Mouse (Mus musculus) heart, embryonic 14.5 days (tissue): Measurements from ENCODE around the gene Cpne2. TPM values are rescaled to one million over a fixed set of nuclear protein-coding genes. Genes with fewer than 3 reads are reported as not detected.

Source experiments
- ATAC-seq: fragments of 200-750 bp; cut with Nextera tagmentation; 2 replicates; pipeline ENCODE4 v1.8.0; 2017; ENCODE audit warnings: low read depth, moderate TSS enrichment; ENCODE audit not compliant: insufficient number of reproducible peaks, insufficient read depth, low FRiP score
- H3K27ac ChIP-seq, 2 experiments: fragments of 200-500 bp in 1 of 2; fragments of 300-500 bp in 1 of 2; sonication (generic) in 1 of 2; replicated peaks in 1 of 2; 2 replicates each; pipeline ENCODE4 v1.5.1; 2012 to 2014; ENCODE audit warnings: low read depth in 2 of 2, low read length in 2 of 2, control low read depth in 1 of 2, mild to moderate bottlenecking in 1 of 2, mixed read lengths in 1 of 2; ENCODE audit not compliant: control insufficient read depth in 1 of 2, insufficient read depth in 1 of 2
- H3K27me3 ChIP-seq: fragments of 300-500 bp; sonication (generic); 2 replicates; pipeline ENCODE4 v1.6.1; 2014; ENCODE audit warnings: mild to moderate bottlenecking, low read length, control low read depth; ENCODE audit not compliant: control insufficient read depth, insufficient read depth
- H3K36me3 ChIP-seq: fragments of 300-500 bp; sonication (generic); 2 replicates; pipeline ENCODE4 v1.6.1; 2014; ENCODE audit warnings: mild to moderate bottlenecking, control low read depth, low read length, mixed read lengths; ENCODE audit not compliant: control insufficient read depth, insufficient read depth
- H3K4me1 ChIP-seq, 2 experiments: fragments of 200-500 bp in 1 of 2; fragments of 300-500 bp in 1 of 2; sonication (generic) in 1 of 2; 2 replicates each; pipeline ENCODE4 v1.6.1; 2012 to 2014; ENCODE audit warnings: low read length in 2 of 2, control low read depth in 1 of 2, mixed read lengths in 1 of 2; ENCODE audit not compliant: control insufficient read depth in 2 of 2, insufficient read depth in 2 of 2
- H3K4me2 ChIP-seq: fragments of 300-500 bp; sonication (generic); 2 replicates; pipeline ENCODE4 v1.6.1; 2014; ENCODE audit warnings: mild to moderate bottlenecking, low read length
- H3K4me3 ChIP-seq, 2 experiments: fragments of 200-500 bp in 1 of 2; fragments of 300-500 bp in 1 of 2; sonication (generic) in 1 of 2; 2 replicates each; pipeline ENCODE4 v1.5.1; 2012 to 2014; ENCODE audit warnings: low read length in 2 of 2, mild to moderate bottlenecking in 2 of 2, control low read depth in 1 of 2, low read depth in 1 of 2, moderate library complexity in 1 of 2; ENCODE audit not compliant: control insufficient read depth in 1 of 2, insufficient read depth in 1 of 2
- H3K9ac ChIP-seq: fragments of 300-500 bp; sonication (generic); 2 replicates; pipeline ENCODE4 v1.6.1; 2014; ENCODE audit warnings: mild to moderate bottlenecking, low read length
- H3K9me3 ChIP-seq: fragments of 300-500 bp; sonication (generic); 2 replicates; pipeline ENCODE4 v1.6.1; 2016; ENCODE audit warnings: low read length, control low read depth; ENCODE audit not compliant: control insufficient read depth
- WGBS: fragments of 180-500 bp; shearing (Covaris S2); extraction: QIAGEN DNeasy Blood & Tissue Kit; methylation state at CpG from one replicate; pipeline ENCODE4 v1.1.7; 2014; 5-methylcytosine and 5-hydroxymethylcytosine counted together
- polyA plus RNA-seq: library from polyadenylated mRNA; unstranded; fragments of >200 nt; fragmentation: Nextera tagmentation; extraction: Ambion mirVana; gene quantifications from 2 replicates; pipeline ENCODE4 v1.2.1, GENCODE M21; 2014

The Cpne2 gene
- polyA plus RNA-seq, 1 experiment from 2014 or later = 6.8 TPM

DNA sequence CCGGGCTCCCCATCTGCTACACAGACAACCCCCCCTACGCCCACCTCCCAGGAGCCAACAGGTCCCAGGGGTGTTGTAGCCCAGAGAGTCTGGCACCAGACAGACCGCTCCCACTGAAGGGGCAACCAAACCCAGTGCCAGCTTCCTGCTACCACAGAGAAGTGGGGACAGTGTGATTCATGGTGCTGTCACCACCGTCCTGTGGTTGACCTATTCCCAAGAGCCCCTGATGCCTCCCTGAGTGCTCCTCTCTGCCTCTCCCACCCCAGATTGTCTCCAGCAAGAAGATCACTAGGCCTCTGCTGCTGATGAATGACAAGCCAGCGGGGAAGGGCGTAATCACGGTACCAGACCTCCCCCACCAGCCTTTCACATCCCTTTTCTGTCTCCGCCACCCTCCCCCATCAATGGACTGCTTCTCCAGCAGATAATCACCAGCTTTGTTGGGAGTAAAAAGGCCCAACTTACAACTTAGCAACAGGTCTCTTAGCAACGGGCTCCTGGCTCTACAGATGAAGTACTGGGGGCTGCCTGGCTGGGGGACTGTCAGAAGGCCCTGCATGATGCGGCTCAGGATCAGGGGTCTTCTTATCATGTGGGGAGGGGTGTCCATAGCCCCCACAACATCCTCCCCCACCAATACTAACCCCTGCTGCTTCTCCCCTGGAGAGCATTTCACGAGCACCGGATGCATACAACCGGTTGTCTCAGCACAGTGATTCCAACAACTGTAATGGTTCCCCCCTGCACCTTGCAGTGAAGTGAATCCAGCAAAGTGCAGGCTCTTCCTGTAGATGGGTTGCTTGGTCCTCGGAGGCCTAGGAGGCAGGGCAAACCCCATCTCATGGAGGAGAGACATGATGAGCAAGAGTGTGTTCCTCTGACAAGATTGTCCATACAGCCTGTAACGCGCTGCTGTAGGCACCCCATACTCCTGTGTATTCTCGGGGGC lies 19.0 kb downstream of the Cpne2 start:
- H3K36me3 ChIP-seq = no peaks in the 10 kb centered on the region
- no peak overlapping the region for H3K9ac ChIP-seq
- no peak for ATAC-seq
- no peaks in the 10 kb centered on the region for H3K27me3 ChIP-seq
- WGBS = 57% methylated on average over 17 of the region's 17 CpGs
- no peak overlapping the region for H3K4me2 ChIP-seq
- no peak overlapping the region for H3K27ac ChIP-seq
- H3K9me3 ChIP-seq = no peaks in the 10 kb centered on the region
- H3K4me1 ChIP-seq = peaks cover 6 to 18% of the 10 kb centered on the region in 2 experiments
- H3K4me3 ChIP-seq = no peak overlapping the region

DNA sequence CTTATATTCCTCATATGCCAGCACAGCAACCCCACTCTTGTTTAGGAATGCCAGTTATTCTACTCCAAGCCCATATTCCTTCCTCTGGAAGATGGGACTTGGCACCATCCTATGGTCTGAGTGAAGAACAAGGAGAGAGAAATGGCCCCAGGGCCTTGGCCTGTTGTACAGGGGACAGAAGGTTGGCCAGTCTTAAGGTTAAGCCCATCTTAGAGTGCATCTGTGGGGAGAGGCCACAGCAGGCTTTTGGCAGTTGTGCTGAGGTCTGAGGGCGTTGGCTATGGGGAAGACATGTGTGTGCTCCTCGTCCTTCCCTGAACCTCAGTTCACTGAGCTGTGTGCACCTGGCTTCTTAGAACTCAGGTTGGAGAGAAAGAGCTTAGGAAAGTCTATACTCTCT lies 19.9 kb downstream of the Cpne2 start:
- Histone ChIP-seq H3K4me1 (peaks cover 6 to 18% of the 10 kb centered on the region in 2 experiments), H3K9me3 (no peaks in the 10 kb centered on the region), H3K27me3 (no peaks in the 10 kb centered on the region), H3K36me3 (no peaks in the 10 kb centered on the region), H3K4me3 (no peak overlapping the region), H3K27ac (no peak overlapping the region), H3K9ac (no peak overlapping the region), H3K4me2 (no peak overlapping the region)
- ATAC-seq = no peak
- 82% methylated on average over 2 of the region's 2 CpGs for WGBS

DNA sequence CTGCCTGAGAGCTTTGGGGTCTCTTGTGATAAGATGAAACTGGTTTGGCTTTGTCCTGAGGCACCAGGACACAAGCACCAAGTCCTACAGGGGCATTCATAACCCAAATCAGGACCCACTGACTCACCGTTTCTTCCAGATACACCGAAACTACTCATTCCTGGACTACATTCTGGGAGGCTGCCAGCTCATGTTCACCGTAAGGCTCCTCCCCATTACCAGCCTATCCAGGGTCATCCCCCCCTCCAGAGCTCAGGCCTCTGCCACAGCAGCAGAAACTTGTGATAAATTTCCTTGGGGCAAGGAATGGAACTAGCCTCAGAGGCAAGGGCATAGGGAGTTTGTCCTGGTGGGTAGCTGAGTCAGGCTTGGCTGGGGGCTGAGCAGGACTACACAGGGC lies 24.5 kb downstream of the Cpne2 start:
- ATAC-seq = no peak
- H3K4me1 ChIP-seq = no peaks in the 10 kb centered on the region
- no peaks in the 10 kb centered on the region for H3K36me3 ChIP-seq
- no peaks in the 10 kb centered on the region for H3K27me3 ChIP-seq
- WGBS = 57% methylated on average over 3 of the region's 3 CpGs
- no peak overlapping the region for H3K4me2 ChIP-seq
- H3K9me3 ChIP-seq = no peaks in the 10 kb centered on the region
- no peak overlapping the region for H3K4me3 ChIP-seq
- H3K9ac ChIP-seq = no peak overlapping the region
- H3K27ac ChIP-seq = no peak overlapping the region

DNA sequence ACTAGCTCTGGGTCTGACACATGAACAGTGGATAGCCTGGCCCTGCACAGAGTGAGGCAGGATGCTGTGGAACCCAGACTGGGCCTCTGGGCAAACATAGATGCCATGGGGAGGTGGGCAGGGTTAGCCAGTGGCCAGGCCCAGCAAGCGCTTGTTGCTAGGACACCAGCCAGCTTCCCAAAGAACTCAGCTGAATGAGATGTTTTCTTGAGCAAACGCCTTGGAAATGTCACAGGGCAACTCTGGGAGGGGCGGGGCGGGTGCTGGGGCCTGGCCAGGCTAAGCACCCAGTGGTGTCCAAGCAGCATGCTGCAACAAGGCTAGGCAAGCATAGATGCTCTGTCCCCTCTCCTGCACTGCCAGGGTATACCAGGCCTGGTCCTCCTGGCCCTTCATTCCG lies 28.5 kb downstream of the Cpne2 start:
- 80% methylated on average over 5 of the region's 5 CpGs for WGBS
- Histone ChIP-seq H3K9me3 (no peaks in the 10 kb centered on the region), H3K27ac (no peak overlapping the region), H3K9ac (no peak overlapping the region), H3K4me2 (no peak overlapping the region), H3K4me1 (no peaks in the 10 kb centered on the region), H3K36me3 (no peaks in the 10 kb centered on the region), H3K27me3 (no peaks in the 10 kb centered on the region), H3K4me3 (no peak overlapping the region)
- ATAC-seq = no peak

DNA sequence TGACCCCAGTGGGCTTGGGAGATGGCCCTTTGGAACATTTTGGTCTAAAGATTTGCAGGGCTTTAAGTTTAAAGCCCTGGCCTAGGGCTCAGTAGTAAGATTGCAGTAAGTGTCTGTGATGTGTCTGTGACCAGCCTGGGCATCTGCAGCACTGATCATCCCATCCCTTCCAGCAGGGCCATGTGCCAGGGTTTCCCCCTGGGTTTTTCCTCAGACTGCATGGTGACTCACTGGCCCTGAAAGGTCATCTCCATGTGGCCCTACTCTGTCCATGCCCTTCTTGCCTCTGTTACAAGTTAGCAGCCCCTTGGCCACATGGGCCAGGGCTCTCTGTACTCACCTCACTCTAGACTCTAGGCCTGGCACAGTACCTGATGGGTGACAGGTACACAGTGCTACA lies 31.6 kb downstream of the Cpne2 start:
- Histone ChIP-seq H3K36me3 (no peaks in the 10 kb centered on the region), H3K27me3 (no peaks in the 10 kb centered on the region), H3K4me1 (no peaks in the 10 kb centered on the region), H3K4me3 (no peak overlapping the region), H3K27ac (no peak overlapping the region), H3K4me2 (no peak overlapping the region), H3K9me3 (no peaks in the 10 kb centered on the region), H3K9ac (no peak overlapping the region)
- ATAC-seq = no peak

DNA sequence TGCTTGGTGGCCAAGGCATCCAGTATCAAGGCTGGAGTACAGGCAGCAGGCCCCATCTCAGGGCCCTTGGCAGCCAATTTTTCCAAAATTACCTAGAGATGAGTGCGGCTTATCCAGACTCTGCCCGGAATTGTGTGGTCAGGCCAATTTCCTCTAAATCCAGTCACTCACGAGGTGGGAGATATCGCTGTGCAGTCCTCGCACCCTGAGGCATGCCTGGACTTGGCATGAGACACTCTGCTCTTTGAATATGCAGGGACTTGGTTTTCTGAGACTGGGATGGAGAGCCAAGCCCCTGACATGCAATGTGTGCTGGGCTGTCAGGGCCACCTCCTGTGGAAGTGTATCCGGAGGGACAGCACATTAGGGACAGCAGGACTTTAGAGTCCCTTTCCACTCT lies 33.2 kb downstream of the Cpne2 start:
- Histone ChIP-seq H3K9ac (no peak overlapping the region), H3K27ac (no peak overlapping the region), H3K27me3 (no peaks in the 10 kb centered on the region), H3K4me1 (no peaks in the 10 kb centered on the region), H3K9me3 (no peaks in the 10 kb centered on the region), H3K36me3 (no peaks in the 10 kb centered on the region), H3K4me2 (no peak overlapping the region), H3K4me3 (no peak overlapping the region)
- ATAC-seq = no peak
- WGBS = 68% methylated on average over 6 of the region's 6 CpGs

DNA sequence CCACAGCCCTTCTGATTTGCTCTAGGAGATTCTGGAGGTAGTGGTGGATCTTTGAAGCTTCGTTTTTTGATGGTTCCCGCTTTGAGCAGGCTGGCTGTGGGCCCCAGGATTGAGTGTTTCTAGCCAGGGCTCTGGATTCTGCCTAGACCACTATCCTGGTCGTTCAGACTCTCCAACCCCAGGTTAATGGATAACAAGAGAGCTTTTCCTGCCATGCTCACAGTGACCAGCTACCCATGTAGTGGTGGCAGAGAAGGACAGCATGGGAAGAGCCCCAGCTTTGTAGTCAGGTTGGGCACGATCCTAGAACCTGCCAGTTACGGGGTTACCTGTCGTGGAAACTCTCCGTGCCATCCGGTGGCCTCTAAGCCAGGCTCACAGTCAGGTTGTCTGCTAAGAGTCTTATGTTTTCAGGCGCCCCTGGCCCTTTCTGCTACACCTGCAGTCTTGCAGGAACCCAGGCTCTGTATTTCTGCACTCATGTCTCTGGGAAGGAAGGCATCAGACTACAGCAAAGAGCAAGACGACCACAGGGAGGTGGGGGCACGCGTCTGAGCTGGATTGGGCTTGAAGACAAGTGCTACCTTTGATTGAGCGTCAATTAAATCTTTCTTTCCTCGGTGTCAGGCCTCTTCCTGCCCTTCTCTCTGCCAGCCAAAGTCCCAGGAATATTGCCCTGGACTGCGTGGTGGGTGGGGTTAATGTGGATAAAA lies 33.8 kb downstream of the Cpne2 start:
- H3K27me3 ChIP-seq = no peaks in the 10 kb centered on the region

More for the DNA sequence above, 33.8 kb downstream of the Cpne2 start:
- Histone ChIP-seq H3K27ac (no peak overlapping the region), H3K4me2 (no peak overlapping the region), H3K36me3 (no peaks in the 10 kb centered on the region), H3K4me3 (no peak overlapping the region), H3K9ac (no peak overlapping the region), H3K9me3 (no peaks in the 10 kb centered on the region), H3K4me1 (no peaks in the 10 kb centered on the region)
- ATAC-seq = no peak
- WGBS = 74% methylated on average over 15 of the region's 15 CpGs
